Mouse (Mus musculus) forebrain, embryonic 14.5 days (tissue): Measurements from ENCODE around the gene Actl11. TPM values are rescaled to one million over a fixed set of nuclear protein-coding genes. Genes with fewer than 3 reads are reported as not detected.

Experiments
- ATAC-seq: fragments of 200-750 bp; cut with Nextera tagmentation; 2 replicates; pipeline ENCODE4 v1.8.0; 2017; ENCODE audit warnings: mild to moderate bottlenecking, moderate library complexity
- DNase-seq: peaks from one replicate; pipeline ENCODE4 v3.0.0-alpha.2; 2015; ENCODE audit warnings: low spot score
- H3K27ac ChIP-seq: fragments of 300-500 bp; sonication (generic); 2 replicates; pipeline ENCODE4 v1.5.1; 2014; ENCODE audit warnings: low read depth, mild to moderate bottlenecking, control low read depth, low read length, moderate library complexity
- H3K27me3 ChIP-seq: fragments of 300-500 bp; sonication (generic); replicated peaks from 2 replicates; pipeline ENCODE4 v1.6.1; 2014; ENCODE audit warnings: low read length, control low read depth, mixed read lengths; ENCODE audit not compliant: control insufficient read depth, insufficient read depth
- H3K36me3 ChIP-seq: fragments of 300-500 bp; sonication (generic); 2 replicates; pipeline ENCODE4 v1.6.1; 2014; ENCODE audit warnings: low read length, control low read depth; ENCODE audit not compliant: control insufficient read depth, insufficient read depth
- H3K4me1 ChIP-seq: fragments of 300-500 bp; sonication (generic); 2 replicates; pipeline ENCODE4 v1.6.1; 2014; ENCODE audit warnings: antibody characterized with exemption, low read length, control low read depth; ENCODE audit not compliant: control insufficient read depth, insufficient read depth
- H3K4me2 ChIP-seq: fragments of 300-500 bp; sonication (generic); 2 replicates; pipeline ENCODE4 v1.6.1; 2014; ENCODE audit warnings: mild to moderate bottlenecking, control low read depth, low read length
- H3K4me3 ChIP-seq: fragments of 300-500 bp; sonication (generic); 2 replicates; pipeline ENCODE4 v1.5.1; 2014; ENCODE audit warnings: low read depth, low read length, control low read depth
- H3K9ac ChIP-seq: fragments of 300-500 bp; sonication (generic); 2 replicates; pipeline ENCODE4 v1.6.1; 2014; ENCODE audit warnings: mild to moderate bottlenecking, low read length, control low read depth, moderate library complexity
- H3K9me3 ChIP-seq: fragments of 300-500 bp; sonication (generic); replicated peaks from 2 replicates; pipeline ENCODE4 v1.6.1; 2016; ENCODE audit warnings: low read length, control low read depth, mixed read lengths; ENCODE audit not compliant: control insufficient read depth
- WGBS: fragments of 180-500 bp; shearing (Covaris S2); extraction: QIAGEN DNeasy Blood & Tissue Kit; methylation state at CpG from one replicate; pipeline ENCODE4 v1.1.7; 2014; 5-methylcytosine and 5-hydroxymethylcytosine counted together
- polyA plus RNA-seq: library from polyadenylated mRNA; unstranded; fragments of >200 nt; fragmentation: Nextera tagmentation; extraction: Ambion mirVana; gene quantifications from 2 replicates; pipeline ENCODE4 v1.2.1, GENCODE M21; 2014

Actl11 gene
- polyA plus RNA-seq, 1 experiment from 2014 or later, result not detected

DNA sequence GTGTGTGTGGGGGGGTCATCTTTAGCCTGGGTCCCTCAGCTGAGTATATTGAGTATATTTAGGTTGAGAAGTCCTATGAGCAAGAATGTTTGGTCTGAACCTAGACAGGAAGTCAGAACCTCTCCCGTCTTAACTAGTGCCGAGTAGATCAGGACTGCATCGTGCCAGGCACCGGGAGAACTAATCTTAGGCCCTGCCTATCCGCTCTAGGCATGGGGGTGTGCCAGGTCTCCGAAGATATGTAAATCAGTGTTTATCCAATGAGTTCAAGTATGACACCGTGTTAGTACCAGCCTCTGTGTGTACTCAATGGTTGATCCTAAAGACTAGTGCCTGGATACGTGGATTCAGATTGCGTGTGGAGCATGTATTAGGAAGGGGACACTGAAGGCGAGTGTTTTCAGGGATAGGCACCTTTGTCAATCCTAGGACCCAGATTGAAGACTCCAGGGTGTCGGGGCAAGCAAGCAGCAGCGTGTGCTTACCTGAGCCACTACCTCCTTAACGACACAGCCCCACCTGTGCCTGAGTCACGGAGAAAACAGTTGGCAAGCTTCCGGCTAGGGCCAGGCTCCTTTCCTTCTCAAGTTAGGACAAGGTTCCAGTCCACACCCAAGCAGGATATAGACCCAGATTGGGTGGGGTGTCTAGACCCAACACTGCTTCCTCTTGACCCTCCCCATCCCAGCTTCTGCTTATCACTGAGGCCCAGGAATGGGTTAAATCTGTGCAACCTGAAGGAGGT, 18.1 kb upstream of the Actl11 start:
- WGBS, result 88% methylated on average over 15 of the region's 15 CpGs

DNA sequence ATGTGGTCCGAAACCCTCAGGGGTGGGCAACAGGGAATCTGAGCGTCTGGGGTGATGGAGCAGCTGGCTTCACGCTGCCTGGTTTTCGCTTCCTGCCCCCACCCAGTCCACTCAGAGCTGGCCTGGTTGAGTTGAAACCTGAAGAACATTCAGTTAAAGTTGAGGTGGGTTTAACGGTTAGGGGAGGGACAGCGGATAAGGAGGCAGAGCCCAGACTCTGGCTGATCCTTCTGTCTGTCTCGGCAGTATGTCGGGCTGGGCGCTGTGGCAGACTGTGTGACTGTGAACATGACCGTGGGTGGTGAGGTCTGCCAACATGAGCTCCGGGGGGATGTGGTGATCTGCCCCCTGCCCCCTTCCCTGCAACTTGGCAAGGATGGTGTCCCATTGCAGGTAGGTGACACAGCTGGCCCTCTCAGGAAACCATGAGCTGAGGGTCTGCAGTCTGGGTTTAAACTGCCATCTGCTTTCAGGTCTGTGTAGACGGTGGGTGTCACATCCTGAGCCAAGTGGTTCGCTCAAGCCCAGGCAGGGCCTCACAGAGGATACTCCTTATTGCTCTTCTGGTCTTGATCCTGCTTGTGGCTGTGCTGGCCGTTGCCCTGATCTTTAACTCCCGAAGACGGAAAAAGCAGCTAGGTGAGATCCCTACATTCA, 13.4 kb upstream of the Actl11 start:
- WGBS, result 87% methylated on average over 16 of the region's 16 CpGs
- no peaks in the 10 kb centered on the region for H3K27me3 ChIP-seq
- H3K4me2 ChIP-seq, result no peak overlapping the region
- H3K4me3 ChIP-seq, result no peak overlapping the region
- 0 out of 2 replicates have a peak, but pooled peaks cover 4% of the 10 kb centered on the region for H3K4me1 ChIP-seq
- no peak for DNase-seq
- no peak for ATAC-seq
- no peaks in the 10 kb centered on the region for H3K36me3 ChIP-seq
- H3K9ac ChIP-seq, result no peak overlapping the region
- H3K9me3 ChIP-seq, result no peaks in the 10 kb centered on the region
- no peak overlapping the region for H3K27ac ChIP-seq

More for the DNA sequence above, 18.1 kb upstream of the Actl11 start:
- ATAC-seq (no peak), DNase-seq (no peak)
- H3K4me2 ChIP-seq, result no peak overlapping the region
- no peak overlapping the region for H3K9ac ChIP-seq
- no peak overlapping the region for H3K27ac ChIP-seq
- H3K36me3 ChIP-seq, result no peaks in the 10 kb centered on the region
- no peak overlapping the region for H3K4me3 ChIP-seq
- H3K9me3 ChIP-seq, result no peaks in the 10 kb centered on the region
- H3K27me3 ChIP-seq, result no peaks in the 10 kb centered on the region
- H3K4me1 ChIP-seq, result peaks cover 6% of the 10 kb centered on the region; the same call in 1 of the 2 replicates

DNA sequence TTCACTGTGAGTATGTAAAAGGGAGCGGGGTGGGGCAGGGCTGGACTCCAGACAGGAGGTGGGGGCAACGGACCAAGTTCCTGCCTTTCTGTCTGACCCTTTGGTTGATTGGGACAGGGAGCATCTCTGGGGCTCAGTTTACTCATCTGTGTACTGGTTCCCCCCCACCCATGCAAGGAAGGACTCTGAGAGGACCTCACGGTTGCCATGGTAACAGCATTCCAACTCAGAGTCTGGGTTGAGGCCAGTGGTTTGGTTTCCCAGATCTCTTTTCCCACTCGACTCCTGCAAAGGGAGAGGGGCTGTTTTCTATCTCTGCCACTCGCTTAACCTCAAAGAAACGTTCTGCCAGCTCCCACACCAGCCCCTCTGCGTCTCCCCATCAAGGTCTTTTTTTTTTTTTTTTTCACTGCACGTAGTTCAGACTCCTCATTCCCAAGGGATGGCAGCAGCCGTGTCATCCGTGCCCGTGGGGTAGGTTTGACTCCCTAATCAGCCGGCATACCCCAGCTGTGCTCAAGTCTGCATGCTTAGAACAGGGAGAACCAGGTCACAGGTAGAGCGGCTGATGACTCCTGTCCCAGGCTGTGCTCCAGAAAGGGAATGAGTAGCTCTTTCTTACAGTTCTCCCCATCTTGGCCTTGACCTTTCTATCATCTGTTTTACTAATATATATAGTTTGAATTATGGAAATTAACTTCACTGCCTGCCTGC, 10.2 kb upstream of the Actl11 start:
- H3K9ac ChIP-seq, result no peak overlapping the region
- no peak overlapping the region for H3K27ac ChIP-seq
- no peaks in the 10 kb centered on the region for H3K27me3 ChIP-seq
- no peak overlapping the region for H3K4me2 ChIP-seq
- 43% methylated on average over 13 of the region's 13 CpGs for WGBS
- no peak overlapping the region for H3K4me3 ChIP-seq
- 0 out of 2 replicates have a peak, but pooled peaks cover 4% of the 10 kb centered on the region for H3K4me1 ChIP-seq
- ATAC-seq (no peak), DNase-seq (peak; percentile 65)
- H3K9me3 ChIP-seq, result no peaks in the 10 kb centered on the region
- H3K36me3 ChIP-seq, result no peaks in the 10 kb centered on the region

DNA sequence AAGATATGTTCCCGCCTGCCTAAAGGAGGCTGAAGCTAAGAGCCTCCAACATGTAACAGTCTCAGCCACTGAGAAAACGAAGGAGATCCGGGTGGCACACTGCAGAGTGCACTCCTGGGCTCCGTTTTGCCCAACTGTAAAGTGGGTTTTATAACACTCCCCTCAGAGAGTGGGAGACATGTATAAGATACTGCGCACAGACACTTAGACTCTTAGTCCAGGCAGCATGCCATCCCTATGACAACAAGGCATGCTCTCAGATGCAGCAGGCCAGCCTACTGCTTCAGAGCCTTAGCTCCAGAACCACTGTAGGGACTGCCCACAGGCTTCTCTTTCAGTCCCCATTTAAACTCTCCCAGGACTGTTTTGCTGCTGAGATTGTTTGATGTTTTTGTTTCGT, 9.4 kb upstream of the Actl11 start:
- H3K27ac ChIP-seq, result no peak overlapping the region
- H3K27me3 ChIP-seq, result no peaks in the 10 kb centered on the region
- no peak for ATAC-seq

DNA sequence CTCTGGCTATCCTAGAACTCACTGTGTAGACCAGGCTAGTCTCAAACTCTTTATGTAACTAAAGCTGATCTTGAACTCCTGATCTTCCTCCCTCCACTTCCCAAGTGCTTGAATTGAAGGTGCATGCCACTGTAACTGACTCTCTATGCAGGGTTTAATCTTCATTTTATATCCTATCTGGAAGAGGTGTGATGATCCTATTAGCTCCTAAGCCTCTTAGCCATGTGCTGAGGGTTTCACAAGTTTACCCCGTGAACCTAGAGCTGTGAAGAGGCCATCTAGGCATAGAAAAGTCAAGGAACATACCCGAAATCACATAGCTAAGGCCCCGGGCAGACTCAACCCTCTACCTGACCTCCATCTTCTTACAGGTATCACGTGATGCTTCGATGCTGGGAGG, 8.8 kb upstream of the Actl11 start:
- no peak overlapping the region for H3K4me2 ChIP-seq
- no peak for ATAC-seq
- WGBS, result 86% methylated on average over 5 of the region's 5 CpGs

More for the DNA sequence above, 9.4 kb upstream of the Actl11 start:
- Histone ChIP-seq H3K9me3 (no peaks in the 10 kb centered on the region), H3K9ac (no peak overlapping the region), H3K36me3 (no peaks in the 10 kb centered on the region), H3K4me2 (no peak overlapping the region), H3K4me1 (0 out of 2 replicates have a peak, but pooled peaks cover 4% of the 10 kb centered on the region), H3K4me3 (no peak overlapping the region)
- WGBS, result 84% methylated on average over 6 of the region's 6 CpGs
- no peak for DNase-seq

DNA sequence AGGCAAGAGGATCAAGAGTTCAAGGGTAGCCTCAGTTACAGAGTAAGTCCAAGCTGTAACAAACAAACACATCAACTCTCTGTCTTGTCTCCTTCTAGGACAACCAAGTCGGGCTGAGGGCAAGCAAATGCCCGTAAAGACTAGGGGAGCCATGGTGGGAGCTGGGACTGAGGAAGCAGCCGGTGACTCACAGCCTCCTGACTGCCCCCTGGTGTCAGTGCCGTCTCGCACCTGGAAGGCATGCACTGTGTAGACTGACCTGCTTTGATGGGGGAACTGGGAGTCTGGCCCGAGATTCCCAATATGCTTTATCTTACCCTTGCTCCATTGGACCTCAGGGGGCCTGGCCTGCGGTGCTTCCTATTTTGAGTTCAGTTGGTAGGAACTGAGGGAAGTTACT, 5.2 kb upstream of the Actl11 start:
- Histone ChIP-seq H3K9me3 (no peaks in the 10 kb centered on the region), H3K27me3 (no peaks in the 10 kb centered on the region), H3K36me3 (no peaks in the 10 kb centered on the region), H3K9ac (no peak overlapping the region), H3K27ac (no peak overlapping the region), H3K4me3 (no peak overlapping the region), H3K4me2 (no peak overlapping the region), H3K4me1 (peaks cover 6% of the 10 kb centered on the region; the same call in 1 of the 2 replicates)
- ATAC-seq, result no peak
- no peak for DNase-seq
- 30% methylated on average over 7 of the region's 7 CpGs for WGBS

More for the DNA sequence above, 8.8 kb upstream of the Actl11 start:
- no peaks in the 10 kb centered on the region for H3K27me3 ChIP-seq
- H3K9me3 ChIP-seq, result no peaks in the 10 kb centered on the region
- H3K4me3 ChIP-seq, result no peak overlapping the region
- no peak for DNase-seq
- no peak overlapping the region for H3K27ac ChIP-seq
- H3K9ac ChIP-seq, result no peak overlapping the region
- H3K4me1 ChIP-seq, result peaks cover 7% of the 10 kb centered on the region; the same call in 1 of the 2 replicates
- no peaks in the 10 kb centered on the region for H3K36me3 ChIP-seq

DNA sequence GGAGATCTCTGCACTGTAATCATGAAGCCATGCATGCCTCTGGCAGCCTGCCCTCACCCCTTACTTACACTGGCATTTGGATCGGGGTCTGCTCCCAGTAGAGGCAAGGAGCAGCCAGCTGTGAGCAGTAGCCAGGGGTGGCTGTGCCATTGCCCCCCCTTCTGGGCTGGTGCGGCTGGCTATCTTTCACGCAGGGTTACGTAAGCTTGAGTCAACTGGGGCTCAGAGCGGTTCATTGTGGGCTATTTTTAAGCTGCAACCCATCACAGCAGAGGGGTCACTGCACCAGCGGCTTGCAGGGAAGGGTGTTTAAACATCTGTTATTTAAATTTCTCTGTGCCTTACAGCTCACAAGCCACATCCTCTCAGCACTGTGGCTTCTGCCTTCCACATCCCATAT, 4.3 kb upstream of the Actl11 start:
- Histone ChIP-seq H3K9ac (no peak overlapping the region), H3K4me1 (peaks cover 5% of the 10 kb centered on the region; the same call in 1 of the 2 replicates), H3K9me3 (no peaks in the 10 kb centered on the region), H3K36me3 (no peaks in the 10 kb centered on the region), H3K27ac (no peak overlapping the region), H3K4me3 (no peak overlapping the region), H3K4me2 (no peak overlapping the region), H3K27me3 (no peaks in the 10 kb centered on the region)
- no peak for DNase-seq
- 66% methylated on average over 6 of the region's 6 CpGs for WGBS
- no peak for ATAC-seq

DNA sequence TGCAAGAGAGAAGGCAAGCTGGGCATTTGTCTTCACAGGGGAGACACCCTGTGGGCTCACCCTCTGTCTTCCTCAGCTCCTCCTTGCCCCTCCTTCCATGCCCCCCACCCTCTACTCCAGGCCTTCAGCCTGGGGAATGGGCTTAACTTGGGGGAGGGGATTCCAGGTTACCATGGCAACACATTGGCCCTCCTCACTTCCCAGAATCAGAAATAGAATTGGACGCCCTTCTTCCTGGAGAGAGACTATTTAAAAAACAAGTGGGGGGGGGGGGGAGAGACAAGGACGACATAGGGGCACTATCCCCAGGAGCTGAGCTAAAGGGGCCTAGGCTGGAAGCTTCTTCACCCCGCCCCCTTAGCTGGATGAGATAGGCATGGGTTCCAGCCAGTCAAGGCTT, 3.0 kb upstream of the Actl11 start:
- no peak for DNase-seq
- ATAC-seq, result no peak
- WGBS, result 27% methylated on average over 3 of the region's 3 CpGs
- Histone ChIP-seq H3K36me3 (no peaks in the 10 kb centered on the region), H3K4me2 (no peak overlapping the region), H3K27me3 (no peaks in the 10 kb centered on the region), H3K4me1 (peaks cover 5% of the 10 kb centered on the region; the same call in 1 of the 2 replicates), H3K27ac (no peak overlapping the region), H3K4me3 (no peak overlapping the region), H3K9me3 (no peaks in the 10 kb centered on the region), H3K9ac (no peak overlapping the region)
